Mouse (Mus musculus) hematopoietic stem cell, adult 5-6 weeks (primary cell): ENCODE measurements around the gene Lmbrd1. TPM values are rescaled to one million over a fixed set of nuclear protein-coding genes. Genes with fewer than 3 reads are reported as not detected.
"Not testable (repeated sequence)": the region's sequence is repeated elsewhere in the genome, so short reads cannot be mapped to it uniquely, and the experiment has no call there.

Source experiments
- ATAC-seq, 2 experiments: fragments of 125-278 bp in 1 of 2; replicated peaks in 1 of 2; 2 replicates each; pipeline ENCODE4 v1.8.0; 2016 to 2017; ENCODE audit warnings: inconsistent platforms in 2 of 2, mild to moderate bottlenecking in 2 of 2, moderate number of reproducible peaks in 2 of 2, low read depth in 1 of 2, moderate TSS enrichment in 1 of 2; ENCODE audit not compliant: low FRiP score in 2 of 2, poor library complexity in 2 of 2, severe bottlenecking in 2 of 2, insufficient read depth in 1 of 2, low TSS enrichment in 1 of 2
- total RNA-seq: library from RNA; stranded (forward); fragments of 172-1452, 232-1000 nt; gene quantifications from 2 replicates; pipeline ENCODE4 v1.2.3, GENCODE M21; 2017

Gene Lmbrd1
- total RNA-seq = 12.0 and 23.3 TPM in 2 replicates

DNA sequence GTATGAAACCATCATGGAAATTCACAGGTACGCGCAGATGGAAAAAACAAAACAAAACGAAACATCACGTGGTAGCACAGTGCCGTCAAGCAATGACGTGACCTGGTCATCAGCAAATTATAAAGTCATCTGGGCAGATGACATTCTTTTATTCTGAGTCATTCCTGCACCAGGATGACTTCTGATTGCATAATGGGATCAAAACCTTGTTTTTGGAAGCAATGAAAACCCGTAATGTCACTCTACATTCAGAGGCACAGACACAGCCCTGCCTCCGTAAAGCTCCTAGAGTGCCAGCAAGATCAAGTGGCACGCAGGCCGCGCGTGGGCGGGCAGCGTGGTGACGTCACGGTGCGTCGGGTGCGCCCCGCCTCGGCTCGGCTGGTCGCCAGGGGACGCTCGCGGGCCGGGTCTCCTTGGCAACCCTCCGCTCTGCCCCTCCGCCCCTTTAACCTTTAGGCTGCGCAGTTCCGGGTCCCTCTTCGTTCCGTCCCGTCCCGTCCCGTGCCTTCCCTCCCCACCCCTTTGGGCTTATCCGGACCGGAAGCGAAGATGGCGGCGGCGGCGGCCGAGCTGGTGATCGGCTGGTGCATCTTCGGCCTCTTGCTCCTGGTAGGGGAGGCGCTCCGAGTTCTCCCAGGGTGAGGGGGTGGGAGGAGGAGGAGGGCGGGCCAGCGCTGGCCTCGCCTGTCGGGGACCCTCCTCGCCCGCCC is at the start of gene Lmbrd1:
Gene Lmbrd1, plus strand, starts transcription at position 426 of the 713 bp plus-strand sequence.
- peak; percentile 88 to 91 for ATAC-seq

DNA sequence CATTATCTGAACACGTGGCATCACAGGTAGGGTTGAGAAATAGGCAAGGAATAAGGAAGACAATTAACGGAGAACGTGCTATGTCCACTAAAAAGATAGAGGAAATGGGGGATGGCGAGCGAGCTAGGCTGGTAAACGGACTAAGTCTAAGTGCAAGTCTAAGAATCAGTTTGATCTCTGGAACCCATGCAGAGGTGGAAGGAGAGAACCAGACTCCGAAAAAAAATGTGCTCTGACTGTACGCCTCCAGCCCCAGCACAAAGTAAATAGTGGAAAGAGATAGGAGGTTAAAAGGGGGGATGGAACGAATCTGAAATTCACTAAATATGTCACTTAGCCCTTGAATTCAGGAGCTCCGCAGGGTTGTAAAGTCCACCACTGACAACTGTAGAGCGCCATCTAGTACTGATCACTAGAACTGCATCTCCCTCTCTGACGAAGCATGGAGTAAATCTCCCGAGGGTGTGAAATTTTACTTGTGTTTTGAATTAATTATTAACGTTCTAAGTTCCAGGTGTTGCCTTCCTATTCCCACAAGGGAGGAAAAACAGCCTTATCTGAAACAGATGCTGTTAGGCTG is 44.8 kb upstream of the Lmbrd1 start:
- peak; percentile 78 to 93; a peak in 3 of 4 replicates for ATAC-seq

DNA sequence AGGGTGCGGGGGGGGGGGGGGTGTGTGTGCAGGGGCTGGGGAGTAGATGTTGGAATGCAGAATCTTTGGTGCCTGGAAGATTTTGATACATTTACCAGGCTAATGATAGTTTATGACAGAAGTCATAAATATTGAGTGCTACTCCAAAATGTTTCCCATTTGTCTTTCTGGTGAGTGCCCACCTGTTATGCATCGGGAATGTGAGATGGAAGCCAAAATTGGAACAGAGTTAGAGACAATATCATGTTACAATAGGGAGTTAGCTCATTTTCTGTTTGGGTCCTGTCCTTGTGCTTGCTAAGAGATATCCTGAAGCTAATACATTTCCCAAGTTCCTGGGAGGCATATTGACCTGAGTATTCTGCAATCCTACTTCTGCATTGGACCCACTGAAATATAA is 28.3 kb upstream of the Lmbrd1 start:
- no peak for ATAC-seq

DNA sequence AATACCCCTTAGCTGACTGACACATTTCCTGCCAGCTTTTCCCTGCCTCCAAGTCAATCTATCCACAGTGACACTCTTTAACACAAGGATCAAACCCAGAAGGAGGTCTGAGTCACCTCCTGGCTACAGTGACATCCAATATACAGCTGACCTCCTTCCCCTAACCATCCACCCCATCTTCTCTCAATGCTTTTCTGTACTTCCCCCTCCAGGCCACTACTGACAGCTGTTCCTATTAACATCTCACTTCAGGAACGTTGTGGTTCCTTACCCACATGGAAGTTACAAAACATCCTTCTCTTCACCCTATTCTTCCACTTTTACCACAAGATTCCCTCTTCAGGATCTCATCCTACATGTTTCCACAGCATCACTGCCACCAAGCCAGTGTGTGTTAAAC is 18.5 kb upstream of the Lmbrd1 start:
- no peak for ATAC-seq

DNA sequence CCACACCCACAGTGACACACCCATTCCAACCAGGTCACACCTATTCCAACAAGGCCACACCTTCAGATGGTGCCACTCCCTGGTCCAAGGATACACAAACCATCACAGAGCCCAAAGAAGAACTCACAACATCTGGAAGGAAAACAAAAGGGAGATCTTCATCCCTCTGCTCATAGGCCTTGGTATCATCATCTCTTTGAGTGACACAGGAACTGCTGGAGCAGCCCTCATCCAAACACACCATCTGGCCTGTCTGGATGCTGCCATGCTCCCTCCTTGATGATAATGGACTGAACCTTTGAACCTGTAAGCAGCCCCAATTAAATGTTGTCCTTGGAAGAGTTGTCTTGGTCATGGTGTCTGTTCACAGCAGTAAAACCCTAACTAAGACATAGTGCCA is 17.8 kb upstream of the Lmbrd1 start:
- ATAC-seq = not testable (repeated sequence)

DNA sequence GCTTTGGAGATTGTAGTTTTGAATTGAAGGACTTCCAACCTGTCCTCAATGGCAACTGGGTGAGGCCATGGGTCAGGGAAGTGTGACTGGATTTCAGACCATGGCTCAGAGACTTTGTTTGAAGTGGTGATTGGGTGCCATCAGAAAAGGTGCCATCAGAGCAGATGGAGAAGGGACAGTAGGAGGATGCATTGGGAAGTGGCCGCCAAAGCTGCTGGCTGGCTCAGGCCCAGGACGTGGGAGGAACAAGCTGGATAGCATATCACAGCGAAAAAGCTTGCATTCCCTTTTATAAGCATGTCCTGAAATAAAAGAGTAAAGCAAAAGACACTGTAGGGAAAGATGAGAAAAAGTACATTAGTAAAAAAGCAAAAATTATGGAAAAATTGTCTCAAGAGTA is 16.9 kb upstream of the Lmbrd1 start:
- ATAC-seq = no peak

DNA sequence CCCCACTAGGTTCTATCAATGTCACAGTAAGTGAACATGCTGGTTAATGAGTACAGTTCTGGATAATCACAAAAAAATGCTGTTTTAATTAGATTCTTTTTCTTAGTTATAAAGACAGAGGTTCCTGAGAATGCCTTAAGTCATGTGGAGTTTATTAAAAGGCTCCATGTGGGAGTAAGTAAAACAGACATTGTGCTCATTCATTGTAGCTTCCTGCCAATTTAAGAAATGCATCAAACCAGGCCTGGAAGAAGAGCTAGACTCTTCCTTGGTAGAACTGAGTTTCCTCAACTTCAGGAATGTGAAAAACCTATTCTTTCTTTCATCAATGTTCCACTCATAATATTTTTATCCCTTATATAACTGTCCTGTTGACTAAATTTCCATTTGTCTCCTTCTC is 14.3 kb upstream of the Lmbrd1 start:
- ATAC-seq = no peak

DNA sequence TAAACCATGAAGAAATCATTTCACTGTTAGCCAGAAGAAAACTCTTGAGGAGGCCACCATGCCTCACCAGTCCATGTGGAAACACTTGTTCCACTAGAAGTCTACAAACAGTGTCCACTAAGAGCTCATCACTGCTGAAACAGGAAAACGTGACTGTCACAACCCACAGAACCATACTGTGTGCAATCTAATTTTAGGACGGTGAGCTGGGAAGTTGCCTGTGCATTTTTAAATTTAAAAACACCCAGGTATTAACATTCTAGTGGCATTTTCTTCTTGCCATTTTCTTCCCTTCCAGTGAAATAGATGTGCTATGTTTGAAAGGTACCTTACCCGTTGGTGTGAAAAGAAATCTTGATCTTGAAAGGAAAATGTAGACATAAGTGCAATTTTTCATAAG is 5.2 kb upstream of the Lmbrd1 start:
- ATAC-seq = no peak

DNA sequence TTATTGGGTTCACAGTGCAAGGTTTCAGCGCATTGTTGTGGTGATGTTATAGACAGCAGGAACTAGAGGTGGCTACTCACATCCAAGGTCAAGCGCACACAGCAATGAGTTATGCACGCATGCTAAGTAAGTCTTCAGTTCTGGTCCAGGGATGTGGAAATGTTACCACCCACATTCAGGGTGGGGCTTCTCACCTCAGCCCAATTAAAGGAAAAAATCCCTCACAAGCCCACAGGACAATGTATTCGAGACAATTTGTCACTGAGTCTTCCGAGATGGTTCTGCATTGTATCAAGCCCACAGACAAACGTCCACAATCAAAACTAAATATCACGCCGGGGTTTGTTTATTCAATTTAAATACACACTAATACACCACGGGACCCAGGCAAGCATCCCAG is 724 bp upstream of the Lmbrd1 start:
- ATAC-seq = no peak

DNA sequence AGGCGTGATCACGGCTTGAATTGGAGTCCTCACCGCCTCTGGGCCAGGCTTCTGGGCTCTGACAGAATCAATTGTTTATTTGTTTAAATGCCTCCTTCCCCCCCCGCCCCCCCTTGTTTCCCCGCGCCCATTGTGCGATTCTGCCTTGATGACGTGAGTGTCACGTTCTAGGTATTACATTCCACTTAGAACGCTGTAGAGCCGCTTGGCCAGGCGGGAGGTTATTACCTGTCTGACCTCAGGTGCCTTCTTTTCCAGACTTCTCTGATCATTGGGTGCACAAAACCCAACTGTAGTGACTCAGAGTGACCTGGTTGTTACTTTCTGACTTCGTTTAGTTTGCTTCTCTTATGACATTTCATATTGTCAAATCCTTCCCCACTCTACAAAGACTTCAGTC is 641 bp downstream of the Lmbrd1 start:
- ATAC-seq = no peak; a peak in 2 of 4 replicates

DNA sequence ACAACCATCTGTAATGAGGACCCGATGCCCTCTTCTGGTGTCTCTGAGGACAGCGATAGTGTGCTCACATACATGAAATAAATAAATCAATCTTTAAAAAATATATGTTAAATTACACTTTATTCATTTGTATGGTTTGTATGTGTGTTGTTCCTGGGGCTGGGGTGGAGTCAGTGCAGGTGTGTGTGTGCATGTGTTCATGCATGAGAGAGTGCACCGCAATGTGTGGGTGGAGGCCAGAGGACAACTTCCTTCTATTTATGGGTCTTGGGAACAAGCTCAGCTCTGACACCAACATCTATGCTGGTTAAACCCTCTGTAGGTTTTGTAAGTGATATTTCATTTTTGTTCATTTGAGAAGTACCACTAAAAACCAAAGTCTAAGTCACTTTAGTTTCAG is 2.6 kb downstream of the Lmbrd1 start:
- ATAC-seq = no peak

DNA sequence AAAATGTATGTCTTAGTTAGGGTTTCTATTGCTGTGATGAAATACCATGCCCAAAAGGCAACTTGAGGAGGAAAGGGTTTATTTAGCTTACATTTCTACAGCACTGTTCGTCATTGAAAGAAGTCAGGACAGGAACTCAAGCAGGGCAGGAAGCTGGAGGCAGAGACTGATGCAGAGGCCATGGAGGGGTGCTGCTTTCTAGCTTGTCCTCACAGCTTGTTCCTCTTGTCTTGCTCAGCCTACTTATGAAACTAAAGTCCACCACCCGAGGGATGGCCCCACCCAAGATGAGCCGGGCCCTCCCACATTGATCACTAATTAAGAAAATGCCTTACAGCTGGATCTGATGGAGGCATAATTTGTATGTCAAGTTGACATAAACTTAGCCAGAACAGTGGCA is 3.5 kb downstream of the Lmbrd1 start:
- ATAC-seq = no peak

DNA sequence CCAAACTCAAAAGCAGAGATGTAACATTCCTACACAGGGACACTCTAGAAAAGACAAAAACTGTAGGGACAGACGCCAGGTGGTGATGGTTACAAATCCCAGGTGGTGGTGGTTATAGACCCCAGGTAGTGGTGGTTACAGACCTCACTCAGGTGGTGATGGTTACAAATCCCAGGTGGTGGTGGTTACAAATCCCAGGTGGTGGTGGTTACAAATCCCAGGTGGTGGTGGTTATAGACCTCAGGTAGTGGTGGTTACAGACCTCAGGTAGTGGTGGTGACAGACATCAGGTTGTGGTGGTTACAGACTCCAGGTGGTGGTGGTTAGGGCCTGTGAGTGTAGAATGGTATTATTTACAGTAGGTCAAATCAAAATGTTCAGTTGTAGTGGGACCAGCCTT is 5.5 kb downstream of the Lmbrd1 start:
- ATAC-seq = peak; percentile 99 to 100

DNA sequence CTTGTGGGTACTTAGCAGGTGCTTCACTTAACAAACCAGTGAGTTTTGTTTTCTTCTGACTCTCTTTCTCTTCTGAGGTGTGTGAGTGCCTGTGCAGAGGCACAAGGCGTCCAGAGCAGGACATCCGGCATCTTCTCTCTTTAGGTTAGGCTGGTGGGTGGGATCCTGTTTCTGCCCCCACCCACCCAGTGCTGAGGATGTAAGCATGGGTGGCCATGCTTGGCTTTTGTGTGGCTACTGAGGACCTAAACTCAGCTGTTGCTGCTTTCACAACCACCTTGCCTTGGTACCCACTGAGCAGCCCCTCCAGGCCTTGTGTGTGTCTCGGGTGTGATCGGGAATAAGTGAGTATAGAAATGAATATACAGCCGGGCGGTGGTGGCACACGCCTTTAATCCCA is 7.2 kb downstream of the Lmbrd1 start:
- no peak for ATAC-seq

DNA sequence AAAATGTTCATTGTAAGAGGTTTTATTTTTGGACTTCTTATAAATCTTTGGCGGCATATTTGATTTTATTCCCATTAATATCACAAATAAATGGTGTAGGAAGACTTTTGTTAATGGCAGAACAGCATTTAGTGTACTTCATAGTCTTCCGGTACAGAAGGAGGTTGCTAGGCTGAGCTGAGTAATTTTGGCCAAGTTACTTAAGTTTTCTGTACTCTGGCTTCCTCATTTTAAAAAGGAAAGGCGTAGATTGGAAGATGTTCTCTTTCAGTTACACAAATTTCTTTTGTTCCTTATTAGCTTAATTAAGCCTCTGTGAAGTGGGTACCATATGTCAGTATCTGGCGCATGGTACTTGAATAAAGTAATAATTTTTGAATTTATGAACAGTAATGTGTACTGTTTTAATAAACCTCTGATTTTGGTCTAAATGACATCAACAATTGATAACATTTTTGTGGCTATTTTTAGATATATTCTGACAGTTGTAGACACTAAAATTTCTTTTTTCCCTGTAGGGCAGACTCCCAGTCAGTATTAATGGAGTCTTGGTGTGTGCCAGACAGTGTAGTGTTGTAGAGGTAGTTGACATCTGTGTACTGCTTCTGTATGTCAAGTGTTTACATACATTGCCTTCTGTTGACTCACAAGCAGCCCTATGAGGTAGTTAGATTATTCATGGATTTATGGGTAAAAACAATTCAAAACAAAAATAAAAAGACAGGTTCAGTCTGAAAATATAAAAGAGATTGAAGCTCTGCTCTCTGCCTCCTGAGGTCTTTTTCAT is 8.0 kb downstream of the Lmbrd1 start:
- no peak for ATAC-seq

DNA sequence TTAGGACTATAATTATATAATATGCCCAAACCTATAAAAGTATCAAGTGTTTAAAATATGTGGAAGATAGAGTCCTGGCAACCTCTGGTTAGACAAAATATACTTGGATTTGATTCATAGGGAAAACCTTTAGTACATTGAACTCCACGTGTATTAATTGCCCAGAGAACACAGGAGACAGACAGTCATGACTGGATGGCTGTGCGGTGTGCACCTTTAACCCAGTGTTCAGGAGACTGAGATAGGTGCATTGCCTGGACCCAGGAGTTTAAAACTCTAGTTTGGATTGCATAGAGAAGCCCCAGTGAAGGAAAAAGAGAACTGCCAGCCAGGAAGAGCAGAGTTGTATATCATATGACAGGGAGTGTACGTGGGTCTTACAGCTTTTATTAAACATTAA is 19.2 kb downstream of the Lmbrd1 start:
- ATAC-seq = no peak

DNA sequence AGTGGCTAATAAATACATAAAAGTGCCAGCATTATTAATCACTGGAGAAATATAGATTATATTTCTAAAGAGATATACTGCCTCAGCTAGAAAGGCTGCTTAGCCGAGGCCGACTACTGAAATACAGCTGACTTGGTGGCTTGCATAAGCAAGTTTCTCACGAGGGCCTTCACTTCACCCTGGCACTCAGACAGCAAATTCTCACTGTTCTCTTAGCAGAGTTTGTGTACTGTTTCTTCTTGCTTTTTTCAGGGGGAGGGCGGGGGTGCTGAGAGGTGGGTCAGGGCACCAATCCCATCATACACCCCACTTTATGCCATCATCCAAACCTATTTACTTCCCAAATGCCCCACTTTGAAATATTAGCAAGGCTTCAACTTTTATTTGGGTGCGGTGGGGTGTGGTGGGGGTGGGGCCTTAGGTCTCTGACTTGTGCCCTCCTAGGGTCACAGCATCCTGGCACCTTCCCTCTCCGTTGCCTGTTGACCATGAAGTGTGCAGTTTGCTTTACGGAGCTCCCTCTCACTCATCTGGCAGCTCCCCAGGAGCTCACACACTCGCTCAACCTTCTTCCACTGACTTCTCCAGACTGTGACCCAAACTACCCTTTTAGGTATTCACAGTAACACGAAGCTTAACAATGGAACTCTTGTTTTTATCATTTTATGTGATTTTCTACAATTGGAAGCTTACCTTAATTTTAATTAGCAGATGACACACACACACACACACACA is 19.9 kb downstream of the Lmbrd1 start:
- ATAC-seq = no peak

DNA sequence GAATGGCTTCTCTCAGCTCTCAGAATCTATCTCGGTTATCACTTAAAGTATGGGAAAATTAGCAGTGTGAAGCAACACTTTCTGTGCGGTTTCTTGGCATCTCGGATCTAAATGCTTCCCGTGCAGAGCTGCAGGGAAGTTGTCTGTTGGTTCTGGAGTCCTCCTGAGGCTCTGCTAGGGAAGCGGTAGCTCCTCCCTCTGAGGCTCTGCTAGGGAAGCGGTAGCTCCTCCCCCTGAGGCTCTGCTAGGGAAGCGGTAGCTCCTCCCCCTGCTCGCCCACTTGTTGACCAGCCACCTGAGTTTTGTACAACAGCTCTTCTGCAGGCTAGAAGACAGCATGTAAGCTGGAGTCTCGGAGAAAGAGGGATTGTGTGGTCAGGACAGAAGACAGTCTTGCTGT is 20.9 kb downstream of the Lmbrd1 start:
- ATAC-seq = peak; percentile 97 to 99
